Mouse (Mus musculus) embryonic facial prominence, embryonic 14.5 days (tissue): ENCODE data around the gene Ptger3. TPM values are rescaled to one million over a fixed set of nuclear protein-coding genes. Genes with fewer than 3 reads are reported as not detected.
A peak's percentile ranks its signal among the peaks of the same experiment; 100 is the strongest.

Source experiments
- ATAC-seq: fragments of 200-750 bp; cut with Nextera tagmentation; 2 replicates; pipeline ENCODE4 v1.8.0; 2017; ENCODE audit warnings: low read depth, moderate number of reproducible peaks, moderate TSS enrichment
- DNase-seq: peaks from one replicate; pipeline ENCODE4 v3.0.0-alpha.2; 2015; ENCODE audit warnings: low spot score
- H3K27ac ChIP-seq: fragments of 300-500 bp; sonication (generic); replicated peaks from 2 replicates; pipeline ENCODE4 v1.5.1; 2014; ENCODE audit warnings: low read depth, mild to moderate bottlenecking, low read length, moderate library complexity
- H3K27me3 ChIP-seq: fragments of 300-500 bp; sonication (generic); replicated peaks from 2 replicates; pipeline ENCODE4 v1.6.1; 2014; ENCODE audit warnings: low read length; ENCODE audit not compliant: control insufficient read depth, insufficient read depth
- H3K36me3 ChIP-seq: fragments of 300-500 bp; sonication (generic); 2 replicates; pipeline ENCODE4 v1.6.1; 2014; ENCODE audit warnings: low read length, mixed read lengths; ENCODE audit not compliant: control insufficient read depth, insufficient read depth
- H3K4me1 ChIP-seq: fragments of 300-500 bp; sonication (generic); 2 replicates; pipeline ENCODE4 v1.6.1; 2014; ENCODE audit warnings: antibody characterized with exemption, low read length; ENCODE audit not compliant: control insufficient read depth, insufficient read depth
- H3K4me2 ChIP-seq: fragments of 300-500 bp; sonication (generic); 2 replicates; pipeline ENCODE4 v1.6.1; 2014; ENCODE audit warnings: low read depth, mild to moderate bottlenecking, low read length, moderate library complexity, mixed read lengths
- H3K4me3 ChIP-seq: fragments of 300-500 bp; sonication (generic); 2 replicates; pipeline ENCODE4 v1.5.1; 2014; ENCODE audit warnings: low read depth, mild to moderate bottlenecking, low read length
- H3K9ac ChIP-seq: fragments of 300-500 bp; sonication (generic); 2 replicates; pipeline ENCODE4 v1.6.1; 2014; ENCODE audit warnings: low read depth, mild to moderate bottlenecking, low read length, moderate library complexity, mixed read lengths
- H3K9me3 ChIP-seq: fragments of 300-500 bp; sonication (generic); 2 replicates; pipeline ENCODE4 v1.6.1; 2016; ENCODE audit warnings: low read length; ENCODE audit not compliant: control insufficient read depth
- WGBS: fragments of 180-500 bp; shearing (Covaris S2); extraction: QIAGEN DNeasy Blood & Tissue Kit; methylation state at CpG from one replicate; pipeline ENCODE4 v1.1.7; 2014; 5-methylcytosine and 5-hydroxymethylcytosine counted together
- polyA plus RNA-seq: library from polyadenylated mRNA; unstranded; fragments of >200 nt; fragmentation: Nextera tagmentation; extraction: Ambion mirVana; gene quantifications from 2 replicates; pipeline ENCODE4 v1.2.1, GENCODE M21; 2014

The Ptger3 gene
- polyA plus RNA-seq, 1 experiment from 2014 or later = 12.0 TPM

GRCm38 (mm10) chr3:157549758-157550600 lies 16.7 kb upstream of the Ptger3 start:
- Histone ChIP-seq H3K4me1 (no peaks in the 10 kb centered on the region), H3K27me3 (no peaks in the 10 kb centered on the region), H3K36me3 (peaks cover 50% of the 10 kb centered on the region), H3K9ac (no peak overlapping the region), H3K4me2 (no peak overlapping the region), H3K27ac (no peak overlapping the region), H3K4me3 (no peak overlapping the region), H3K9me3 (no peaks in the 10 kb centered on the region)
- WGBS = 87% methylated on average over 3 of the region's 3 CpGs
- no peak for DNase-seq
- no peak for ATAC-seq

GRCm38 (mm10) chr3:157565196-157565595 lies 1.5 kb upstream of the Ptger3 start:
- ATAC-seq (no peak), DNase-seq (peak; percentile 91)
- peaks cover 41% of the 10 kb centered on the region for H3K27me3 ChIP-seq
- H3K9me3 ChIP-seq = no peaks in the 10 kb centered on the region
- no peak overlapping the region for H3K4me2 ChIP-seq
- H3K27ac ChIP-seq = no peak overlapping the region
- no peak overlapping the region for H3K9ac ChIP-seq
- no peak overlapping the region for H3K4me3 ChIP-seq
- H3K4me1 ChIP-seq = no peaks in the 10 kb centered on the region
- no peaks in the 10 kb centered on the region for H3K36me3 ChIP-seq
- WGBS = 0% methylated on average over 2 of the region's 2 CpGs

GRCm38 (mm10) chr3:157567566-157568132 lies 957 bp downstream of the Ptger3 start:
- DNase-seq (no peak), ATAC-seq (no peak)
- Histone ChIP-seq H3K4me3 (peak overlapping the region; percentile 57), H3K4me2 (peak overlapping the region; percentile 94), H3K36me3 (no peaks in the 10 kb centered on the region), H3K9me3 (no peaks in the 10 kb centered on the region), H3K4me1 (no peaks in the 10 kb centered on the region), H3K9ac (peak overlapping the region; percentile 61), H3K27me3 (peaks cover 45% of the 10 kb centered on the region), H3K27ac (no peak overlapping the region)
- WGBS = 2% methylated on average over 32 of the region's 34 CpGs

- H3K27me3 ChIP-seq = peaks cover 34% of the 10 kb centered on the region
- H3K4me1 ChIP-seq = no peaks in the 10 kb centered on the region
- no peaks in the 10 kb centered on the region for H3K9me3 ChIP-seq
- DNase-seq (no peak), ATAC-seq (no peak)
- 75% methylated on average over 6 of the region's 6 CpGs for WGBS
- no peak overlapping the region for H3K4me3 ChIP-seq
- no peak overlapping the region for H3K9ac ChIP-seq
- no peaks in the 10 kb centered on the region for H3K36me3 ChIP-seq
- H3K27ac ChIP-seq = no peak overlapping the region
- H3K4me2 ChIP-seq = no peak overlapping the region
Observed at GRCm38 (mm10) chr3:157572011-157572410, 5.3 kb downstream of the Ptger3 start.

- Histone ChIP-seq H3K4me1 (peaks cover 8% of the 10 kb centered on the region; the same call in 1 of the 2 replicates), H3K27ac (no peak overlapping the region), H3K27me3 (no peaks in the 10 kb centered on the region), H3K9ac (no peak overlapping the region), H3K9me3 (no peaks in the 10 kb centered on the region), H3K4me2 (no peak overlapping the region), H3K36me3 (no peaks in the 10 kb centered on the region), H3K4me3 (no peak overlapping the region)
- ATAC-seq = peak; percentile 88
- 59% methylated on average over 9 of the region's 9 CpGs for WGBS
- DNase-seq = peak; percentile 72
Observed at GRCm38 (mm10) chr3:157575441-157576342, 9.0 kb downstream of the Ptger3 start.

- ATAC-seq = no peak
- no peaks in the 10 kb centered on the region for H3K9me3 ChIP-seq
Observed at GRCm38 (mm10) chr3:157576343-157576722, 9.6 kb downstream of the Ptger3 start.

GRCm38 (mm10) chr3:157576862-157577261 lies 10.2 kb downstream of the Ptger3 start:
- WGBS = 63% methylated on average over 1 of the region's 1 CpGs
- no peak overlapping the region for H3K4me3 ChIP-seq

More at GRCm38 (mm10) chr3:157576343-157576722, 9.6 kb downstream of the Ptger3 start:
- no peak overlapping the region for H3K27ac ChIP-seq
- WGBS = 83% methylated on average over 1 of the region's 1 CpGs
- H3K4me1 ChIP-seq = peaks cover 8% of the 10 kb centered on the region; the same call in 1 of the 2 replicates
- H3K36me3 ChIP-seq = no peaks in the 10 kb centered on the region
- no peaks in the 10 kb centered on the region for H3K27me3 ChIP-seq
- no peak overlapping the region for H3K4me2 ChIP-seq
- H3K9ac ChIP-seq = no peak overlapping the region
- no peak overlapping the region for H3K4me3 ChIP-seq
- DNase-seq = no peak

GRCm38 (mm10) chr3:157578469-157579170 lies 11.9 kb downstream of the Ptger3 start:
- no peak overlapping the region for H3K9ac ChIP-seq
- H3K36me3 ChIP-seq = no peaks in the 10 kb centered on the region
- no peak overlapping the region for H3K4me2 ChIP-seq
- H3K4me1 ChIP-seq = peaks cover 17% of the 10 kb centered on the region; the same call in 1 of the 2 replicates
- H3K4me3 ChIP-seq = no peak overlapping the region
- no peaks in the 10 kb centered on the region for H3K27me3 ChIP-seq
- H3K9me3 ChIP-seq = no peaks in the 10 kb centered on the region
- 89% methylated on average over 5 of the region's 5 CpGs for WGBS
- ATAC-seq (no peak), DNase-seq (no peak)
- no peak overlapping the region for H3K27ac ChIP-seq

More at GRCm38 (mm10) chr3:157576862-157577261, 10.2 kb downstream of the Ptger3 start:
- Histone ChIP-seq H3K4me1 (peaks cover 8% of the 10 kb centered on the region; the same call in 1 of the 2 replicates), H3K27ac (no peak overlapping the region), H3K36me3 (no peaks in the 10 kb centered on the region), H3K9me3 (no peaks in the 10 kb centered on the region), H3K27me3 (no peaks in the 10 kb centered on the region), H3K4me2 (no peak overlapping the region), H3K9ac (no peak overlapping the region)
- ATAC-seq = no peak
- no peak for DNase-seq
